In the genomic region with DNA sequence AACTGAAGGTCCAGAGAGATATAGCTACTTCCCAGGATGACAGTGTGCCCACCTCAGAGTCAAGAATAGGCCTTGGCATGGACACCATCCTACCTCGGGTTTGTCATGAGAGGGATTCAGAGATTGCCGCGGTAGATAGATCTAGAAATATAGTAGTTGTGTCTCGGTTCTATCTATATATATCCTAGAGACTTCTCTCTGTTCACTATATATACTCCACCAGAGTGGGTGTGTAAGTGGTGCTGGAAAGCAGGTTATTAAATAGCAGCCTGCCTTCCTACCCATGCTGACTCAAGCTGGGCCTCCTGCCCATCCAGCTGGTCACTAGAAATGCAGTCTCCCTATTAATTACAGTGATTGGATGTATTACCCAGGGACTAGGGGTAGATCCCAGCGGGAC, we compare ENCODE assay signal across 19 mouse cellular contexts. TPM values are rescaled to one million over a fixed set of nuclear protein-coding genes. Genes with fewer than 3 reads are reported as not detected.
DNase-seq lines count a peak whose midpoint lies in the region; ATAC-seq lines count a peak whose summit lies in the region.
"Had no signal": no experiment of that assay in that cellular context is flagged by ENCODE, and none has a peak within 500 bp of the region (broad histone marks: within the 10 kb centered on the region; RNA-seq: fewer than 3 reads in every experiment).

No protein-coding gene starts in this region.

- no peak overlapping the region for H3K9ac ChIP-seq in midbrain, embryonic 13.5 days (replicated peaks)
- H3K9ac ChIP-seq: heart, embryonic 12.5 days; liver, embryonic 12.5 days; neural tube, embryonic 15.5 days had no signal

- no peak for DNase-seq in frontal cortex, postnatal 25 days (ENCODE audit: low spot score in 2 of 2)
- DNase-seq in right cerebral cortex, postnatal 36 days (ENCODE audit: low spot score in 2 of 2), result peak; percentile 60 to 61
- DNase-seq in right cerebral cortex, postnatal 25 days, result no peak
- DNase-seq in embryo, embryonic 9.5 days (ENCODE audit: extremely low spot score), result no peak
- no peak for DNase-seq in urinary bladder, postnatal 10 days (ENCODE audit: low spot score)
- DNase-seq: cerebellum, adult 11-12 months; gastrocnemius, postnatal 25 days; kidney, postnatal 4 days; right cerebral cortex, adult 18-20 months had no signal

- H3K36me3 ChIP-seq in midbrain, embryonic 13.5 days, result peaks cover 16% of the 10 kb centered on the region
- H3K36me3 ChIP-seq: embryonic facial prominence, embryonic 10.5 days; heart, embryonic 12.5 days; liver, embryonic 12.5 days had no signal

- H3K27ac ChIP-seq in midbrain, embryonic 13.5 days, result peak overlapping the region; percentile 86
- H3K27ac ChIP-seq: liver, embryonic 12.5 days; neural tube, embryonic 15.5 days had no signal

- H3K27me3 ChIP-seq in midbrain, embryonic 13.5 days, result no peaks in the 10 kb centered on the region
- H3K27me3 ChIP-seq: neural tube, embryonic 15.5 days had no signal

- H3K4me2 ChIP-seq in midbrain, embryonic 13.5 days (replicated peaks), result no peak overlapping the region
- H3K4me2 ChIP-seq: heart, embryonic 12.5 days; liver, embryonic 12.5 days; neural tube, embryonic 15.5 days had no signal

- H3K9me3 ChIP-seq in midbrain, embryonic 13.5 days, result no peaks in the 10 kb centered on the region
- H3K9me3 ChIP-seq: embryonic facial prominence, embryonic 10.5 days; heart, embryonic 12.5 days; liver, embryonic 12.5 days; neural tube, embryonic 15.5 days had no signal

- ATAC-seq in frontal cortex, adult (ENCODE audit: low TSS enrichment), result peak; percentile 57
- ATAC-seq in midbrain, embryonic 13.5 days, result no peak
- ATAC-seq: activated CD4-positive, CD25-positive, alpha-beta regulatory T cell, adult 4 months; intestine, postnatal 0 days; liver, embryonic 12.5 days; lung, postnatal 0 days had no signal

- no peak overlapping the region for H3K4me3 ChIP-seq in midbrain, embryonic 13.5 days (replicated peaks)
- H3K4me3 ChIP-seq: embryonic facial prominence, embryonic 10.5 days; heart, embryonic 12.5 days; liver, embryonic 12.5 days; neural tube, embryonic 15.5 days had no signal

- peaks cover 98% of the 10 kb centered on the region for H3K4me1 ChIP-seq in midbrain, embryonic 13.5 days (replicated peaks)

- WGBS in midbrain, embryonic 13.5 days, result 93% methylated on average over 5 of the region's 5 CpGs

RNA-seq across cellular contexts. Expression of gene AC124108.1, which starts 11.5 kb away (rescaled TPM):
- 5.6 and 6.1 TPM in 2 replicates for polyA plus RNA-seq in midbrain, embryonic 13.5 days (2015; fragmentation: Nextera tagmentation; extraction: Ambion mirVana)
- polyA plus RNA-seq: activated CD4-positive, CD25-positive, alpha-beta regulatory T cell, adult 4 months; heart, embryonic 12.5 days; intestine, postnatal 0 days; liver, embryonic 12.5 days; lung, postnatal 0 days had no signal

RNA-seq across cellular contexts. Expression of gene Lemd1, which starts 11.5 kb away (rescaled TPM):
- 19.5 and 22.5 TPM in 2 replicates for polyA plus RNA-seq in midbrain, embryonic 13.5 days (2015; fragmentation: Nextera tagmentation; extraction: Ambion mirVana)
- polyA plus RNA-seq: activated CD4-positive, CD25-positive, alpha-beta regulatory T cell, adult 4 months; heart, embryonic 12.5 days; liver, embryonic 12.5 days; lung, postnatal 0 days had no signal

RNA-seq across cellular contexts. Expression of gene Gm10188, which starts 26.8 kb away (rescaled TPM):
- 0.58 and 1.1 TPM in 2 replicates for polyA plus RNA-seq in midbrain, embryonic 13.5 days (2015; fragmentation: Nextera tagmentation; extraction: Ambion mirVana)
- polyA plus RNA-seq: activated CD4-positive, CD25-positive, alpha-beta regulatory T cell, adult 4 months; embryonic facial prominence, embryonic 10.5 days; heart, embryonic 12.5 days; intestine, postnatal 0 days; liver, embryonic 12.5 days; lung, postnatal 0 days; urinary bladder, adult 2 months had no signal

Comparison
In these comparisons a context has a peak if more than half of its experiments do, and no peak if none do; other contexts are left out.
1. DNase-seq: peak in right cerebral cortex, postnatal 36 days (2 of 2); none in frontal cortex, postnatal 25 days (0 of 2), right cerebral cortex, postnatal 25 days (single experiment), embryo, embryonic 9.5 days (single experiment) and urinary bladder, postnatal 10 days (single experiment).